Mouse (Mus musculus) inflammation-experienced regulatory T-cells, adult 6 months (primary cell): ENCODE measurements around the gene Orm1. TPM values are rescaled to one million over a fixed set of nuclear protein-coding genes. Genes with fewer than 3 reads are reported as not detected.

Source experiments
- polyA plus RNA-seq, 3 experiments: library from polyadenylated mRNA; unstranded; fragments of 100-300 nt; shearing (Covaris generic); gene quantifications; one replicate each; pipeline ENCODE4 v1.2.1; 2017

Orm1 gene
- polyA plus RNA-seq, 3 experiments from 2014 or later, result not detected

Other genes starting within 250 kb of the Orm1 start
- gene Ambp, start 189.8 kb upstream of the Orm1 start, polyA plus RNA-seq, result not detected
- gene Kif12, start 172.4 kb upstream of the Orm1 start, polyA plus RNA-seq, result not detected
- 1 to 10 TPM in 1 of 3 experiments, under 1 TPM in 2; 0.11 to 1.2 (median 0.65) TPM for gene Col27a1, start 130.6 kb upstream of the Orm1 start, polyA plus RNA-seq
- gene Orm3, start 11.6 kb downstream of the Orm1 start, polyA plus RNA-seq, result 1 to 10 TPM in 1 of 3 experiments, under 1 TPM in 1, not detected in 1; 0.90 to 1.6 TPM
- gene Orm2, start 17.9 kb downstream of the Orm1 start, polyA plus RNA-seq, result 1 to 10 TPM in 2 of 3 experiments, not detected in 1; 1.6 to 2.8 TPM
- 100 to 1,000 TPM in 2 of 3 experiments, 10 to 100 TPM in 1; 94.8 to 135 (median 102) TPM for gene Akna, start 58.8 kb downstream of the Orm1 start, polyA plus RNA-seq
- 1 to 10 TPM in 2 of 3 experiments, under 1 TPM in 1; 0.75 to 4.4 (median 3.9) TPM for gene Whrn, start 151.4 kb downstream of the Orm1 start, polyA plus RNA-seq
- 100 to 1,000 TPM; 197 to 241 (median 218) TPM for gene Atp6v1g1, start 200.2 kb downstream of the Orm1 start, polyA plus RNA-seq
- gene Tmem268, start 214.2 kb downstream of the Orm1 start, polyA plus RNA-seq, result 10 to 100 TPM; 17.1 to 23.9 (median 19.5) TPM